Mouse (Mus musculus) kidney, embryonic 15.5 days (tissue): ENCODE measurements around the gene Fadd. TPM values are rescaled to one million over a fixed set of nuclear protein-coding genes. Genes with fewer than 3 reads are reported as not detected.

ENCODE experiments used
- ATAC-seq: fragments of 200-750 bp; cut with Nextera tagmentation; replicated peaks from 2 replicates; pipeline ENCODE4 v1.8.0; 2017; ENCODE audit warnings: moderate TSS enrichment; ENCODE audit not compliant: low FRiP score
- H3K27ac ChIP-seq: fragments of 300-500 bp; sonication (generic); 2 replicates; pipeline ENCODE4 v1.5.1; 2015; ENCODE audit warnings: mild to moderate bottlenecking, inconsistent platforms
- H3K27me3 ChIP-seq: fragments of 300-500 bp; sonication (generic); 2 replicates; pipeline ENCODE4 v1.6.1; 2015; ENCODE audit warnings: inconsistent platforms
- H3K36me3 ChIP-seq: fragments of 300-500 bp; sonication (generic); 2 replicates; pipeline ENCODE4 v1.6.1; 2015; ENCODE audit warnings: inconsistent platforms
- H3K4me1 ChIP-seq: fragments of 300-500 bp; sonication (generic); 2 replicates; pipeline ENCODE4 v1.6.1; 2015; ENCODE audit warnings: inconsistent platforms
- H3K4me2 ChIP-seq: fragments of 300-500 bp; sonication (generic); 2 replicates; pipeline ENCODE4 v1.6.1; 2015; ENCODE audit warnings: moderate library complexity, mild to moderate bottlenecking, inconsistent platforms
- H3K4me3 ChIP-seq: fragments of 300-500 bp; sonication (generic); replicated peaks from 2 replicates; pipeline ENCODE4 v1.5.1; 2015; ENCODE audit warnings: mild to moderate bottlenecking, inconsistent platforms
- H3K9ac ChIP-seq: fragments of 300-500 bp; sonication (generic); 2 replicates; pipeline ENCODE4 v1.6.1; 2015; ENCODE audit warnings: mild to moderate bottlenecking, inconsistent platforms
- H3K9me3 ChIP-seq: fragments of 300-500 bp; sonication (generic); replicated peaks from 2 replicates; pipeline ENCODE4 v1.6.1; 2016; ENCODE audit warnings: inconsistent platforms
- WGBS: fragments of 180-500 bp; shearing (Covaris S2); methylation state at CpG from one replicate; pipeline ENCODE4 v1.1.7; 2015; ENCODE audit warnings: mixed read lengths; 5-methylcytosine and 5-hydroxymethylcytosine counted together
- polyA plus RNA-seq: library from polyadenylated mRNA; unstranded; fragments of >200 nt; fragmentation: Nextera tagmentation; extraction: Ambion mirVana; gene quantifications from 2 replicates; pipeline ENCODE4 v1.2.1, GENCODE M21; 2015

Gene Fadd
- polyA plus RNA-seq, 1 experiment from 2014 or later = 13.7 TPM

- Histone ChIP-seq H3K9me3 (no peaks in the 10 kb centered on the region), H3K27ac (no peak overlapping the region), H3K9ac (no peak overlapping the region), H3K27me3 (no peaks in the 10 kb centered on the region), H3K4me2 (no peak overlapping the region), H3K36me3 (peaks cover 17% of the 10 kb centered on the region; the same call in 1 of the 2 replicates), H3K4me3 (no peak overlapping the region), H3K4me1 (peaks cover 16% of the 10 kb centered on the region; the same call in 1 of the 2 replicates)
- no peak for ATAC-seq
- WGBS = 86% methylated on average over 7 of the region's 7 CpGs
Measured at GRCm38 (mm10) chr7:144609568-144609967, 27.3 kb upstream of the Fadd start.

DNA sequence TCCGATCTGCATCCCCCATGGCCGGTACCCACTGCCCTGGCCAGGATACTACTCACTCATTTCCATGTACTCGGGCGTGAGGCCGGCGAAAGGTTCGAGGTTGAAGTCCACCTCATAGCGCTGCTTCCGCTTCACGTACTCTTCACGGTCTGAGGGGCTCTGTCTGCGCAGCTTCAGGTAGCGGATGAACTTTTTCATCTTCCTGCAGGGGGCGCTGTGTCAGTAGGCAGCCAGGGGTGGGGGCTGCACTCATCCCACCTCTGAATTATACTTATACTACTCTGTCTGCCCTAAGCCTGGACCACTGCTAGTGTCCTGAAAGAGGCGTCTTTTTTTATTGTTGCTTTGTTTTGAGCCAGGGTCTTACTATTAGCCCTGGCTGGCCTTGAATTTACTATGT, 25.6 kb upstream of the Fadd start:
- 0 out of 2 replicates have a peak, but pooled peaks cover 7% of the 10 kb centered on the region for H3K4me1 ChIP-seq
- H3K9ac ChIP-seq = no peak overlapping the region
- H3K36me3 ChIP-seq = peaks cover 15% of the 10 kb centered on the region
- no peaks in the 10 kb centered on the region for H3K9me3 ChIP-seq
- ATAC-seq = no peak
- 88% methylated on average over 15 of the region's 15 CpGs for WGBS
- no peak overlapping the region for H3K27ac ChIP-seq
- no peak overlapping the region for H3K4me3 ChIP-seq
- no peaks in the 10 kb centered on the region for H3K27me3 ChIP-seq
- H3K4me2 ChIP-seq = no peak overlapping the region

DNA sequence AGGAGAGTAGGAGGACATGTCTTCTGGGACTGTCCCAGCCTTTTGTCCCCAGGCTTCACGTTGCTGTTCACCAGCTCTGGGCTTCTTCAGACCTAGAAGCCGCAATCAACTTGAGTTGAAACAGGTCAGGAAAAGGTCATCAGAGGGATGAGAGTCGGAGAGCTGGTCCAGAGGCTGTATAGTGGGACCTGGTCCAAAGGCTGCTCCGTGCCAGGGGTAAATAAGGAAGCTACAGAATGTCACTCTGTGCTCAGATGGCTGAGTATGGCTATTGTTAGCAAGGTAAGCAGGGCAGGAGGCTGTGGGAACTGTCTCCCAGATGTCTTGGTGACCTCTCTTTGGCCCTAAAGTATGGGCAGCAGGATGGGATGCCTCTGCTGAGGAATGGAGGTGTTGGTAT, 22.5 kb upstream of the Fadd start:
- Histone ChIP-seq H3K27ac (no peak overlapping the region), H3K4me3 (no peak overlapping the region), H3K4me2 (no peak overlapping the region), H3K4me1 (0 out of 2 replicates have a peak, but pooled peaks cover 18% of the 10 kb centered on the region), H3K9ac (no peak overlapping the region), H3K27me3 (no peaks in the 10 kb centered on the region), H3K36me3 (peaks cover 24% of the 10 kb centered on the region), H3K9me3 (no peaks in the 10 kb centered on the region)
- no peak for ATAC-seq
- WGBS = 76% methylated on average over 4 of the region's 4 CpGs

- Histone ChIP-seq H3K27ac (no peak overlapping the region), H3K4me2 (no peak overlapping the region), H3K27me3 (no peaks in the 10 kb centered on the region), H3K4me1 (0 out of 2 replicates have a peak, but pooled peaks cover 18% of the 10 kb centered on the region), H3K9ac (no peak overlapping the region), H3K36me3 (peaks cover 24% of the 10 kb centered on the region), H3K9me3 (no peaks in the 10 kb centered on the region), H3K4me3 (no peak overlapping the region)
- ATAC-seq = no peak
- WGBS = 95% methylated on average over 2 of the region's 2 CpGs
Measured at GRCm38 (mm10) chr7:144604291-144604690, 22.0 kb upstream of the Fadd start.

DNA sequence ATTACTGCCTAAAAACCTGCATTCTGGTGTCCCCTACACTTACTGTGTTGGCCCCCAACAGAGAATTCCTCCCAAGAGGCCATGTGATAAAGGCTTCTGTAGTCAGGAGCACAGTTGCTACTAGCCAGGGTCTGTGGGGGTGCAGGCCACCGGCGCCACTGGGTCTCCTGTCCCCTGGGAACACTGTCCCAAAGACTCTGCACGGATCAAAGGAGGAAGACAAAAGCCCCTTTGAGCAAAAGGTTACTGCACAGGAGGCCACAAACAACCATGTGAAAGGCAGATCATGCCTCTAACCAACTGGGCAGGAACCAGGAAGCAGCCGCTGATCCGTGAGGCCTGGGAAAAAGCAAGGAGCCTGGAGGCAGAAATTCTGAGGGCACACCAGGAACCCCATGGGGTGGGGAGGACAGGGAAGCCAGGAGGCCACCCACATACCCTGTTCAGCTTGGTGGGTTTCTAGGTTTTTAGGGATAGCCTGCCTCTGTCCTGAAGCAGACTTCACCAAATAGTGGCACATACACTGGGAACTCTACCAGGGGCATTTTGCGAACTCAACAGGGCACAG, 18.2 kb upstream of the Fadd start:
- Histone ChIP-seq H3K27me3 (no peaks in the 10 kb centered on the region), H3K4me1 (0 out of 2 replicates have a peak, but pooled peaks cover 12% of the 10 kb centered on the region), H3K27ac (peak overlapping the region; percentile 75), H3K9ac (no peak overlapping the region), H3K36me3 (peaks cover 18% of the 10 kb centered on the region), H3K9me3 (no peaks in the 10 kb centered on the region), H3K4me3 (no peak overlapping the region), H3K4me2 (no peak overlapping the region)
- peak; percentile 59 for ATAC-seq
- 46% methylated on average over 6 of the region's 6 CpGs for WGBS

DNA sequence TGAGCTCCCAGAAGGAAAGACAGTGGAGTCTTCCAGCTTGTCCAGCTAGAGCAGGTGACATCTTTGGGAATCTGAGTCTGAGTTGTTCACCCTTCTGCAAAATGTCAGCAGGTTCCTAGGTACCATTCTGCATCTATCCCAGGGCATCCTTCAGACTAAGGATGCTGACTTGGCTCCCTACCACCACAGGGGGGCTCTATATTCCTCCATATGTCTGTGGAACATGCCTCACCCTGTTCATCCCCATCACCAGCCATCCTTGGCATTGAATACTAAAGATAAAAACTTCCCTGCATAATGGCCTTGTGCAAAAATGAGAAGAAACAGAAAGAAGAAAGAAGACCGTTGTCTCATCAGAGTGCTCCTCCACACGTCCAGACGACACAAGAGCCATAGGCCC, 7.2 kb upstream of the Fadd start:
- no peak for ATAC-seq
- no peaks in the 10 kb centered on the region for H3K9me3 ChIP-seq

GRCm38 (mm10) chr7:144587291-144587690, 5.0 kb upstream of the Fadd start:
- Histone ChIP-seq H3K27ac (no peak overlapping the region), H3K9ac (no peak overlapping the region), H3K27me3 (0 out of 2 replicates have a peak, but pooled peaks cover 4% of the 10 kb centered on the region), H3K4me2 (no peak overlapping the region), H3K4me1 (peaks cover 11% of the 10 kb centered on the region), H3K4me3 (no peak overlapping the region), H3K9me3 (no peaks in the 10 kb centered on the region), H3K36me3 (peaks cover 30% of the 10 kb centered on the region)
- WGBS = 32% methylated on average over 2 of the region's 2 CpGs
- no peak for ATAC-seq

More for the DNA sequence above, 7.2 kb upstream of the Fadd start:
- no peak overlapping the region for H3K27ac ChIP-seq
- H3K4me1 ChIP-seq = no peaks in the 10 kb centered on the region
- H3K4me3 ChIP-seq = no peak overlapping the region
- H3K36me3 ChIP-seq = peaks cover 39% of the 10 kb centered on the region
- H3K9ac ChIP-seq = no peak overlapping the region
- H3K4me2 ChIP-seq = no peak overlapping the region
- H3K27me3 ChIP-seq = 0 out of 2 replicates have a peak, but pooled peaks cover 2% of the 10 kb centered on the region
- WGBS = 83% methylated on average over 3 of the region's 3 CpGs

DNA sequence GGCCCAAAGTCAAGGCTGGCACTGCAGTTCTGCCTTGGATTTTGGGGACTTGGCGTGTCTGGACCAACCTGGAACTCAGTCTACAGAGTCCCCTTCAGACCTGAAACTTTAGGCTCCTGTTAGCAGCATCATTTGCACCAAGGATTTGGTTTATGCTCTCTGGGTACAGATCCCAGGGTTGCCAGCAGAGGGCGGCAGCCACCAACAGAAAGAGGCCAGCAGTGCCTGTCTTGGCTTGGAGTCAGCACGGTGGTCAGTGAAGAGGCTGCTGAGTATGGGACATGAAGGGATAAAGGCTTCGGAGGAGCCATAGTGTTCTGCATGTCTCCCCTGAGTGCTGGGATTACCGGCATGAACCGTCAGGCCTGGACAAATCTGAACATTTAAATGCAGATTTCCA, 3.4 kb upstream of the Fadd start:
- Histone ChIP-seq H3K9ac (no peak overlapping the region), H3K27ac (no peak overlapping the region), H3K4me3 (no peak overlapping the region), H3K36me3 (peaks cover 14% of the 10 kb centered on the region; the same call in 1 of the 2 replicates), H3K4me2 (no peak overlapping the region), H3K27me3 (0 out of 2 replicates have a peak, but pooled peaks cover 4% of the 10 kb centered on the region), H3K4me1 (peaks cover 20% of the 10 kb centered on the region), H3K9me3 (no peaks in the 10 kb centered on the region)
- WGBS = 16% methylated on average over 6 of the region's 6 CpGs
- no peak for ATAC-seq

DNA sequence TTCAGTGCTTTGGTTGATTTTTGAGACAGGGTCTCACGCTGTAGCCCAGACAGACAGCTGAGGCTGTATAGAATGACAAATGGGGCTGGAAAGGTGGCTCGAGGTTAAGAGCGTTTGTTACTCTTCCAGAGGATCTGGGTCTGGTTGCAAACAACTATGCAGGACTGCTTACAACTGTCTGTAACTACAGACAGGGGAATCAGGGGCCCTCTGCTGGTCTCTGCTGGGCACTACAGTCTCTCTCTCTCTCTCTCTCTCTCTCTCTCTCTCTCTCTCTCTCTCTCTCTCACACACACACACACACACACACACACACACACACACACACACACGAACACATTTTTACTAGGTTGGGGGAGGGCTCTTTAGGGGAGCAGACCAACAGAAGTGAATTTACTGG, 1.4 kb upstream of the Fadd start:
- Histone ChIP-seq H3K4me1 (peaks cover 21% of the 10 kb centered on the region), H3K36me3 (peaks cover 23% of the 10 kb centered on the region), H3K27ac (no peak overlapping the region), H3K4me3 (no peak overlapping the region), H3K27me3 (0 out of 2 replicates have a peak, but pooled peaks cover 4% of the 10 kb centered on the region), H3K9ac (no peak overlapping the region), H3K4me2 (peak overlapping the region; percentile 74; the same call in 1 of the 2 replicates), H3K9me3 (no peaks in the 10 kb centered on the region)
- 3% methylated on average over 4 of the region's 4 CpGs for WGBS
- ATAC-seq = no peak

DNA sequence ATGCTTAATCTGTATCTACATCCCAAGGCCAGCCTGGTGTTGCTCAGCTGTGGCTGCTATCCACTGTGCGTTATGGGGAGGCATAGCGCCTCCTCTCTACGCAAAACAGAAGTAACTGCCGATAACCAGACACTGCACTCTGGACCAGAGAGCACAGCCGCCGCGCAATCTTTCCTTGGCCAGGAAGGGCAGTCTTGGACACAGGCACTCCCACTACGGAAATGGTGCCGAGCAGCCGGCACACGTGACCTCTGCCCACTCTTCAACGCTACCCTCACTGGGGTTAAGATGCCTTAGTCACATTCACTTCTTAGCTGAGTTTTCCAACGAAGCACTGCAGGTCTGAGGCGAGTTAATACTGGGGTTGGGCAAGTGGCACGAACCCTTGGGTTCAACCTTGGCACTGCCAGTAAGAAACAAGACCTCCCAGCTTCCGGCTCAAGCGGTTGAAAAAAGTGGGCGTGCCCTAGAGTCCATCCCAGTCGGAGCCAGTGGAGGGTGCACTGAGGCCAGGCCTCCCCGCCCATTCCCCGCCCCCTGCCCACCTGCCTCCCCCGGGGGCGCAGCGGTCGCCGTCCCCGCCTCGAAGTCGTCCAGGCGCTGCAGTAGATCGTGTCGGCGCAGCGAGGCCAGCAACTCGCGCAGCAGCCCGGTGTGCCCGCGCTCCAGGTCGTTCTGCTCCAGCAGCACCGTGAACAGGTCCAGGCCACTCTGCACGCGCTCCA, 542 bp downstream of the Fadd start:
- under 1% methylated on average over 43 of the region's 43 CpGs for WGBS
- Histone ChIP-seq H3K9ac (peak overlapping the region; percentile 70), H3K27me3 (0 out of 2 replicates have a peak, but pooled peaks cover 4% of the 10 kb centered on the region), H3K4me3 (peak overlapping the region; percentile 63), H3K4me2 (peak overlapping the region; percentile 74), H3K27ac (peak overlapping the region; percentile 97), H3K9me3 (no peaks in the 10 kb centered on the region), H3K36me3 (peaks cover 26% of the 10 kb centered on the region), H3K4me1 (peaks cover 21% of the 10 kb centered on the region)
- ATAC-seq = peak; percentile 93

DNA sequence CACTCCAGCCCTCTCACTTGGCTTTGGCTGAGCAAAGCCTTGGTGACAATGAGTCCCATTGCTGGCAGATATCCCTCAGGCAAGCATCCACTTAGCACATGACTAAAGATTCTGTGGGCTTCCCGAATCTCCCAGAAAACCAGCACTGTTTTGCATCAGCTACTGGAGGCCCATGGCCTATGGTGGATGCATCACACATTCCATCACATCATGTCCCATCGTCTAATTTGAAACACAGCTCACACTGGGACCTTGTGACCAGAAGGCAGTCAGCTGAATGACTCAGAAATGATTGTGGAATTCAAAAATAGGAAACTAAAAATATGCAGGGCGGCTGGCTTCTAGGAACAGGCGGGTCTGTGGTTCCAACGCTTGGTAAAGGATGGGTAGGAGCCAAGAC, 4.4 kb downstream of the Fadd start:
- no peak for ATAC-seq
- Histone ChIP-seq H3K9me3 (no peaks in the 10 kb centered on the region), H3K27ac (no peak overlapping the region), H3K4me3 (no peak overlapping the region), H3K9ac (no peak overlapping the region), H3K4me2 (no peak overlapping the region), H3K27me3 (no peaks in the 10 kb centered on the region), H3K4me1 (peaks cover 14% of the 10 kb centered on the region), H3K36me3 (peaks cover 26% of the 10 kb centered on the region)
- WGBS = 88% methylated on average over 5 of the region's 5 CpGs

DNA sequence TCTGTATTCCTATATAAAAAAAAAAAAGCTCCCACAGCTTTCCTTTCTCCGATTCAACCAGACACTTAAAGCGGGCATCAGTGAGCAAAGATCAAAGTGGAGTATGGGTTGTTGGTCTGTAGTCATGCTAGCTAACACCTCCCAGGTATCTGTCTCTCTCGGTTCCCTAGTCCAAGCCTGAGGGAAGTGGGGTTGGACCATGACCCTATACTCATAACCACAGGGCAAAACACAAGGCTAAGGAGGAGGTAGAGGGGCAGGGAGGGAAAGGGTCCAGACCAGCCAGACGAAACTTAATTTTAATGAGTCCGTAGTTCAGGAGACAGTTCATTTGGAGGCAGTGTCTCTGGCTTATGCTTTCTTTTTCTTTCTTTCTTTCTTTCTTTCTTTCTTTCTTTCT, 10.0 kb downstream of the Fadd start:
- no peak overlapping the region for H3K9ac ChIP-seq
- no peak overlapping the region for H3K4me2 ChIP-seq
- no peaks in the 10 kb centered on the region for H3K4me1 ChIP-seq
- H3K36me3 ChIP-seq = no peaks in the 10 kb centered on the region
- H3K4me3 ChIP-seq = no peak overlapping the region
- H3K27me3 ChIP-seq = no peaks in the 10 kb centered on the region
- peak overlapping the region; percentile 54; the same call in 1 of the 2 replicates for H3K27ac ChIP-seq
- WGBS = 68% methylated on average over 5 of the region's 5 CpGs
- ATAC-seq = 0 out of 2 replicates have a peak, but pooled peaks have one; percentile 67
- H3K9me3 ChIP-seq = no peaks in the 10 kb centered on the region
